Mouse (Mus musculus) heart, postnatal 36 days (tissue): Measurements from ENCODE around the gene Rprm. TPM values are rescaled to one million over a fixed set of nuclear protein-coding genes. Genes with fewer than 3 reads are reported as not detected.

ENCODE experiments used
- DNase-seq, 2 experiments: peaks; one replicate each; pipeline ENCODE4 v3.0.0; 2021 to 2022
- intact Hi-C: fragments of 180-260 bp; cut with DNase I; formaldehyde crosslinking; loops from one replicate; pipeline ENCODE4 v1.15.1; 2025
- total RNA-seq, 2 experiments: library from RNA; stranded (reverse); gene quantifications; 2 replicates each; pipeline ENCODE4 v1.2.3; 2021

Rprm gene
- total RNA-seq: not detected

- DNase-seq: peak; percentile 70 to 80
- intact Hi-C loops: loop anchor here (5.0 to 10.0 kb wide), 3 partner anchors 493 to 881 kb away; no protein-coding TSS in a partner anchor
Measured at GRCm38 (mm10) chr2:54085430-54086087, at the start of gene Rprm. TSS of gene Rprm (minus strand) at chr2:54085552.

GRCm38 (mm10) chr2:54119305-54119704, 34.0 kb upstream of the Rprm start:
- intact Hi-C loops: no loop called here

DNA sequence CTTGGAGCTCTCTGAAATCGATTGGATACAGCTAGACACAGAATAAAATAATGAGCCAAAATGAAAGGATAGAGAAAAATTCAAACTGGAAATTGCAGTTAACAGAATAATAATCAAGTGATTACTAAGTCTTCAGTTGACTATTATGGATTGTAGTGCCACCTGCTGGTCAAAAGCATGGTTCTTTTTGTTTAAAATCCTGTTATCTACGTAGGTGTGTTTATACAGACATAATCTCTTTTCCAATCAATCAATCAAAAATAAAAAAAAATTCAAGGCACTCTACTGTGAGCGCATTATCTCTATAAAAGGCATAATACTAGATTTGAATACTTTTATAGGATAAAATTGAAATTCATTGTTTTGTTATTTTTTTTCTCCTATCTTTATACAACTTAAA, 33.5 kb upstream of the Rprm start:
- intact Hi-C loops: no loop called here
- no peak for DNase-seq

More at GRCm38 (mm10) chr2:54119305-54119704, 34.0 kb upstream of the Rprm start:
- no peak for DNase-seq

GRCm38 (mm10) chr2:54111294-54111693, 25.9 kb upstream of the Rprm start:
- DNase-seq: no peak
- intact Hi-C loops: no loop called here

DNA sequence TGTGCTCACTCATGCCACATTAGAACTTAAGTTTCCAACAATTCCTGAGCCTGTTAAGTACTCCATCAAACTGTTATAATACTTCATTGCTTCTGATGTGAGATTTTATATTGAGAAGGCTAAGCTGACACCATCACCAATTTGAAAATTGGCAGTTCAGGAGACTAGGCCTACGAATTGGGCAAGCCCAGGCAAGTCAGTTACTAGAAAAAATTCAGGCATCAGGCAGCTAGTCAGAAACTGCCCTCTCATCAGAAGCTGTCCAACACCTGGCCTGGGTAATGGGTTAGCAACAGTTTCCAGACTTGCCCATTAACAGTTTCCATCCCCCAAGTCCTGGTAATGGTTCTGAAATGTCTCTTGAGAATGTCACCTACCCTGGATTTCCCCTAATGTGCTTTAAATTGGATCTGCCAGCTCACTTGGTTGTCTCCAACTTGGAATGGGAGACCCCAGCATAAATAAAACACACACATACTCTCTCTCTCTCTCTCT, 20.9 kb upstream of the Rprm start:
- intact Hi-C loops: no loop called here
- no peak for DNase-seq

- intact Hi-C loops: no loop called here
Measured at GRCm38 (mm10) chr2:54099939-54100338, 14.6 kb upstream of the Rprm start.

GRCm38 (mm10) chr2:54092616-54093015, 7.3 kb upstream of the Rprm start:
- intact Hi-C loops: no loop called here
- DNase-seq: no peak

More at GRCm38 (mm10) chr2:54099939-54100338, 14.6 kb upstream of the Rprm start:
- no peak for DNase-seq

DNA sequence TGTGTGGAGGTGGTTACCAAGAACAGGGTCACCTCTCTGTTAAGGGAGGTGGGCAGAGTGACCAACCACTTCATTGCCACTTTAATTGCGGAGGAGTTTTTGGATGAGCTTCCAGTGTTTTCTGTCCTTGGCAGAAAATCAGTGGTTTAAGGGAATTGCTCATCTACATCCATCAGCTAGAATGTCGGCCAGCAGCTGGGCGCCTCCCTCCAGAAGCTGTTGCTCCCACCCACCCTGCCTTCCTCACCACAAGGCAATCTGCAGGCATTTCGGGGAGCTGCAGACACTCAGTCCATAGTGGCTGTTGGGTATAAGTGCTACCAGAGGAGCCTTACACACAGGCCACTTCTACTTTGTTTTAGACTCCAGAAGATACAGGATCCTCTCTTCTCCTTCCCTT, 902 bp upstream of the Rprm start:
- intact Hi-C loops: loop anchor here (5.0 to 10.0 kb wide), 3 partner anchors 494 to 881 kb away; no protein-coding TSS in a partner anchor
- no peak for DNase-seq

- no peak for DNase-seq
- intact Hi-C loops: loop anchor here (5.0 to 10.0 kb wide), 3 partner anchors 493 to 880 kb away; no protein-coding TSS in a partner anchor
Measured at GRCm38 (mm10) chr2:54084737-54085429, 469 bp downstream of the Rprm start.

DNA sequence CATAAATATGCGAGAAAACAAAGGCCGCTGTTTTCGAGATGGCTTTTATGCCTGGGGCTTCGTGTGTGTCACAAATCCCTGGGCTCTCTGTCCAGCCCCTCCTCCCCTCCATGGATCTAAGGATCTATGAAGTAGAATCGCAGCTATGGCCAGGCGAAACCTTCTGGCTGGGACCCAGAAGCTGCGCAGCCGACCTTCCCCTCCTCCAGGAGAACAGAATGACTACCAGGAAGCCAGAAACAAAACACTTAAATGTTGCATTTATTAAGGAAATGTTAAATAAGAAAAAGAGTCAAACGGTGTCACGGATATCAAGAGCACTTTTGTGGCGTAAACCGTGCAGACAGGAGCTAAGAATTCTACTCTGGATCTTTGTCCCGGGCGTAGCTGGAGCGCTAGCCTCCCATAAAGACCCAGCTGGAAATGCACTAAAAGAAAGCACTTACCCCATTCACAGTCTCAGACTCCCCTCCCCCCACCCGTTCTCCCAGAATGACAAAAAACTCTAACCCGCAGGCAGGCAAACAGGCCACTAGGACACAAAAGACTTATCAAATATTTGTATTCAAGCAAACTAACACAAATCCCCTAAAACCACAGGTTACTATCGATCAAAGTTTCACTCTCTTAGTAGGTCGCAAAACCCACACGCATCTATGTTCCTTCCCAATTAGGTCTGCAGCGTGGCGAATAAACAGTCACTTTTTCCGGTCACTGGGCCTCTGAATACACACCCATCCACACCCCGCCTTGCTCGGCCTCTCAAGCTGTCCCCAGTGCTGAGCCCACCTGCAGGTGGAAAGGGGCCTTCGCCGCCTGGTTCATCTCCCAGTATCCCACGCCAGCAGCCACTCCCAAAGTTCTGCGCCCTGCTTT, 1.3 kb downstream of the Rprm start:
- intact Hi-C loops: loop anchor here (10.0 kb wide), 2 partner anchors 519 to 879 kb away; no protein-coding TSS in a partner anchor
- no peak for DNase-seq

DNA sequence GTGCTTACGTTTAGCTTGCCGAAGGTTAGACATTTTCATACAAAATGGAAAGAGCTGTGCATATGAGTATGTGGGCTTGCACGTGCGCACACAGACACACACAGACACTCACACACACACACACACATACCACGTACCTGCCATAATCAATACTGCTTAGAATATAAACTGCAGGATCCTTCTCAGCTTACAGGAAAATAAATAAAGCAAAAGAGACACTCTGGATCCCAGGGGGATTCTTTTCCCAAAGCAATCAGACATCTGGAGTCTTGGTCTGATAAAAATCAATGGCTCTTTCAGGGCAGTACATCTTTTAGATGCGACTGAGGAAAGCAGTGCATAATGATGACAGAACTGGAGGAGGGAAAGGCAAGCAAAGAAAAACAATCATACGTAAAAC, 6.4 kb downstream of the Rprm start:
- DNase-seq: no peak
- intact Hi-C loops: no loop called here

DNA sequence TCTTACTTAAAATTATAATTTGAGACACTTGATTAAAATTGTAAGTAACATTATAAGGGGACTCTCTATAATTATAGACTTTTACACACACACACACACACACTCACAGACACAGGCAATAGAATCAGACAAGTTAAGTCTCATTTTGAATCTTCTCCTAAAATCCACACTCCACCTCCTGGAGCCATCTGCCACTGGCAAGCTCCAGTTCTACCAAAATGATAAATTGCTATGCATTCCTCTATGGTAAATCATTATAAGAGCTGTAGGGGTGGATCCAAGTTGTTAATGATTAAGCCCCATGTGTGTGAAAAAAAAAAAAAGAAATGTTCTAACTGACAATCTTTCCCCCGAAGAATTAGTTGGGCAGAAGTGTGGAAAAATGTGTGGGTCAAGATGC, 13.8 kb downstream of the Rprm start:
- intact Hi-C loops: no loop called here
- no peak for DNase-seq

DNA sequence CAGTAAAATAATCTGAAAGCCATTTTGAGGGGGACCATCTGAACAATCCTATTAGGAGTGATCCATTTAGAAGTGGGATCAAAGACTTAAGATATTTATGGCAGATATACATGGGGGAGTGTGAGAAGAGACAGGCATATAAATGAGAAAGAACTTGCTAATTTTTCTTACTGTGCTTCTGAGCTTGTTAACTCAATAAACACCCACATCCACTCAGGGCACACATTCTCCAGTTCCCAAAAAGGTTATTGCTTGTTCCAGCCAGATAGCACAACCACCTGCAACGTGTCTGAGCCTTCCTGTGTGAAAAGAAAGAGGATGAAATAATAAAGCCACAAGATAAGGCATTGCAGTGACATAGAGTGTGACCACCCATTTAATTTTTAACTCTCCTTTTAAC, 22.9 kb downstream of the Rprm start:
- no peak for DNase-seq

DNA sequence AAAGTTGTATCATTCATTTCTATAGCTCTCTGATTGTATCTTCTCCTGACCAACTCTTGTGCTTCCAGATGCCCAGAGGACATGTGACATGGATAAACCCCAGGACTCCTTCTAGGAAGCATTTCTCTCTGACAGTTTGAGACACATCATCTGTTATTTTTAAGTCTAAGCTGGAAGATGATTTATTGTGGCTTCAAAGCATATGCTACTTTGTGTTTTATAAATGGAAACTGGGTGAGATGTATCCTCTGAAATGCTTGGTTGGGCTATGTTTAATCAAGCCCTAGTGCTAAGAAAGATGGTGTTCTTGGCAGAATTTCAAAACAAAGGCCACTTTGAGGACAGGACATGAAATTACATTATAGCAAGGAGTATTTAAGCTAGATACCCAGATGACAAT, 24.3 kb downstream of the Rprm start:
- intact Hi-C loops: no loop called here
- no peak for DNase-seq

More for the DNA sequence above, 22.9 kb downstream of the Rprm start:
- intact Hi-C loops: no loop called here
